Mouse (Mus musculus) testis, adult 2 months (tissue): ENCODE results near the gene H2-Oa.

ENCODE experiments used
- CTCF ChIP-seq: fragments of 200-500 bp; IDR thresholded peaks from 2 replicates; pipeline ENCODE4 v1.5.1; 2012; ENCODE audit warnings: low read depth, mild to moderate bottlenecking, inconsistent platforms, low read length, moderate library complexity; ENCODE audit not compliant: control insufficient read depth, insufficient read depth, insufficient replicate concordance
- POLR2A ChIP-seq: fragments of 200-500 bp; IDR thresholded peaks from 2 replicates; pipeline ENCODE4 v1.6.1; 2012; ENCODE audit warnings: low read depth, mild to moderate bottlenecking, inconsistent platforms, low read length, moderate library complexity; ENCODE audit not compliant: control insufficient read depth

DNA sequence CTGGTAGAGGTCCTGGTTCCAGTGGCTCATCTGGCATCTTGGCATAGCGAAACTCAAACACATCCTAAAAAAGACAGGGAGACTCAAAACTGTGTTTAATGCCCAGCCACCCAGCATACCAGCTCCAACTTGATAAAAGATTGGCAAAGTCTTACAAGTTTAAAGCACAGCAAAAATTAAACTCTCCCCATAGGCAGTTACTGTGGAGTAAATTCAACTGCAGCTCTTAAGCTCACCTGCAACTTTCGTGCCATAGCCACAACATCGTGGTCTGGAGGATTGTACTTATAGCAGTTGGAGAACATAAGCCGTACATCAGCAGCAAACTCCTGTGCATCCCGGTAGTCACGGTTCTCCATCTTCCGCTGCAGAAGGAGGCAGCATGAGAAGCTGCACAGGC is 22.0 kb downstream of the H2-Oa start:
- TF ChIP-seq POLR2A, result no peak
- no peak for TF ChIP-seq CTCF
